Mouse (Mus musculus): ENCODE data around the gene Kcnk13. TPM values are rescaled to one million over a fixed set of nuclear protein-coding genes. Genes with fewer than 3 reads are reported as not detected.

Gene Kcnk13
- polyA plus RNA-seq, 1 experiment from 2014 or later = 1.5 TPM

DNA sequence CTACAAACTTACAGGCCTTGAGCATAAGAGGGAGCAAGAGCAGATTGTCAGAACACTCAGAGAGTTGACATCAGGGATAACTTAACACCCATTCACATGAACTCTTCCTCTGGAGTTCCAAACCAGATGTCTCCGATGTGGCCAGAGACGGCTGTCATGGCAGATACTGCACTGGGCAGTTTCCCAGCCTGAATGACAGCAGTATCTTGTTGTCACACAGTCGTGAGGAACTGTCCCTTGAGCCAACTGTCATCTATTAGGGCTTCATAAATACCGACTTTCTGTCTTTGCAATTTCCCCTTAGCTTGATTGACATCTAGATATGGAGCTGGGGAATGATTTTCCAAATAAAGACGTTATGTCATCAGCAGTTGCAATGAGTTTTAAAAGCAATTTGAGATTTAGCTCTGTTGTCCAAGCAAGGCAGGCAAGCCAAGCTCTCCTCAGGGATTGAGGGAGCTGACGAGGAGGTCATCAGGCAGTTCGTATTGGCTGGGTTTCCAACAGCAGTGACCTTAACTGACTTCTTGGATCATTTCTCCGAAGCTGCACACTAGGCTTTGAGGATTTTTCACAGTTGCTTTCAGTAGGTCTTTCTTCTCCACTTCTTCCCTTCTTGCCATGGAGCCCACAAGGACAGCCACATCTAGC lies 115.5 kb downstream of the Kcnk13 start:
- no peak overlapping the region for H3K4me2 ChIP-seq (ENCODE audit: low read length)
- no peaks in the 10 kb centered on the region for H3K9me3 ChIP-seq (ENCODE audit: control insufficient read depth, low read length)
- H3K4me3 ChIP-seq (ENCODE audit: low read length) = no peak overlapping the region
- no peaks in the 10 kb centered on the region for H3K27me3 ChIP-seq (replicated peaks; ENCODE audit: control insufficient read depth, insufficient read depth, low read length)
- no peak for ATAC-seq
- H3K9ac ChIP-seq (ENCODE audit: low read depth, low read length) = no peak overlapping the region
- H3K27ac ChIP-seq (ENCODE audit: low read depth, low read length) = no peak overlapping the region
- WGBS = 77% methylated on average over 8 of the region's 8 CpGs
- no peaks in the 10 kb centered on the region for H3K4me1 ChIP-seq (ENCODE audit: control insufficient read depth, insufficient read depth, low read depth, low read length)
- no peaks in the 10 kb centered on the region for H3K36me3 ChIP-seq (ENCODE audit: control insufficient read depth, insufficient read depth, low read length)

DNA sequence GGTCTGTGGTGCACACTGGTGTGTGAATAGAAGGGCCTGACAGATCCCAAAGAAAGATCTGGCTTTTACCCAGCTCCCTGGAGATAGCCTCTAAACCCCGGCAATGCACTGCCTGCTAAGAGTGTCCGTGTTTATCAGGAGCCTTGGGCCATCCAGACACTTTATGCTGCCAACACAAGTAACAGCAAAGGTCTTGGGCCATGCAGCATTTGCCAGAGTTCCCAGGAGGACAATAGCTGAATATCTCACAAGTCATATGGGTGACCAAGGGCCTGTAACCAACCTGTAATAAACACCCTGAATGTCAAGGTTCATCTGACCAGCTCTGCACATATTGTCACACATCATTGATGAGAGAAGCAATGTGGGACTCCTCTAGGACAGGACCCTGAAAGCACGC lies 123.7 kb downstream of the Kcnk13 start:
- 68% methylated on average over 3 of the region's 3 CpGs for WGBS
- ATAC-seq = no peak
- Histone ChIP-seq H3K9me3 (ENCODE audit: control insufficient read depth, low read length) (no peaks in the 10 kb centered on the region), H3K27ac (ENCODE audit: low read depth, low read length) (no peak overlapping the region), H3K4me1 (ENCODE audit: control insufficient read depth, insufficient read depth, low read depth, low read length) (no peaks in the 10 kb centered on the region), H3K36me3 (ENCODE audit: control insufficient read depth, insufficient read depth, low read length) (no peaks in the 10 kb centered on the region), H3K9ac (ENCODE audit: low read depth, low read length) (no peak overlapping the region), H3K27me3 (replicated peaks; ENCODE audit: control insufficient read depth, insufficient read depth, low read length) (no peaks in the 10 kb centered on the region), H3K4me2 (ENCODE audit: low read length) (no peak overlapping the region), H3K4me3 (ENCODE audit: low read length) (no peak overlapping the region)

DNA sequence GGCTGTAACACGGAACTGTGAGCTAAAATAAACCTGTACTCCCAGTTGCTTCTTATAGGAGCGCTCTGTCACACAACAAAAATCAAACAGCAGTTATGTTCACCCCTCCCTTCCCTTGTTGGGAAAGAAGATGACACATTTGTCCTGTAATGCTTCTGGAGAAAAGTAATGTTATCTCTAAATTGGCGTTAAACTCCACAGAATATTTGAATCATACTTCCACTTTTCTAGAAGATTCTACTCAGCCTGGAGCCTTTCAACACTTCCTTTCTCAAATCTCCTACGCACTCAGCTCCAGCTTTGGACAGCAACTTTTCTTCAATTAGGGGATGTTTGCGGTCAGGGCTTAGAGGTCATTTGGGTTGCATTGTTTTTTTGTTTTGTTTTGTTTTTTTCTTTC lies 125.0 kb downstream of the Kcnk13 start:
- no peak overlapping the region for H3K9ac ChIP-seq (ENCODE audit: low read depth, low read length)
- no peak overlapping the region for H3K4me2 ChIP-seq (ENCODE audit: low read length)
- H3K27me3 ChIP-seq (replicated peaks; ENCODE audit: control insufficient read depth, insufficient read depth, low read length) = no peaks in the 10 kb centered on the region
- H3K27ac ChIP-seq (ENCODE audit: low read depth, low read length) = no peak overlapping the region
- H3K36me3 ChIP-seq (ENCODE audit: control insufficient read depth, insufficient read depth, low read length) = no peaks in the 10 kb centered on the region
- no peak for ATAC-seq
- no peak overlapping the region for H3K4me3 ChIP-seq (ENCODE audit: low read length)
- H3K4me1 ChIP-seq (ENCODE audit: control insufficient read depth, insufficient read depth, low read depth, low read length) = no peaks in the 10 kb centered on the region
- H3K9me3 ChIP-seq (ENCODE audit: control insufficient read depth, low read length) = no peaks in the 10 kb centered on the region
- 87% methylated on average over 5 of the region's 5 CpGs for WGBS

DNA sequence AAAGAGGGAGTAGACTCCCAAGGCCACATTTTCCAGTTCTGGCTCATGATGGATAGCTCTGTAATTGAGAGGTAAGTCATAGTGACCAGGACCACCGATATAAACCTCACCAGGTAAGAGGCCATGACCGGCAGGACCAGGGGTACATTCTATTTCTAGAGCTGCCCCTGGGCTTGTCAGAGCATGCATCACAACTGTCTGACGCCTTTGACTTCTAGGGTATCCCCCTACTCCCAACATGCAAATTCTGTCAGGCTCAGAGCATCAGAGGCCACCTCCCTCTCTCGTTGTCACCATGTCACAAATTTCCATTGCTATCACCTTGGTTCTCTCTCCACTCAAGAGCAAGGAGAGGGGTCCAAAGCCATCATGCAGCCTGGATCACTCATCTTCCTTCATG lies 126.5 kb downstream of the Kcnk13 start:
- no peak overlapping the region for H3K9ac ChIP-seq (ENCODE audit: low read depth, low read length)
- H3K36me3 ChIP-seq (ENCODE audit: control insufficient read depth, insufficient read depth, low read length) = no peaks in the 10 kb centered on the region
- no peaks in the 10 kb centered on the region for H3K9me3 ChIP-seq (ENCODE audit: control insufficient read depth, low read length)
- 92% methylated on average over 4 of the region's 4 CpGs for WGBS
- no peak overlapping the region for H3K27ac ChIP-seq (ENCODE audit: low read depth, low read length)
- no peak overlapping the region for H3K4me2 ChIP-seq (ENCODE audit: low read length)
- ATAC-seq = no peak
- no peaks in the 10 kb centered on the region for H3K27me3 ChIP-seq (replicated peaks; ENCODE audit: control insufficient read depth, insufficient read depth, low read length)
- H3K4me3 ChIP-seq (ENCODE audit: low read length) = no peak overlapping the region
- H3K4me1 ChIP-seq (ENCODE audit: control insufficient read depth, insufficient read depth, low read depth, low read length) = no peaks in the 10 kb centered on the region

DNA sequence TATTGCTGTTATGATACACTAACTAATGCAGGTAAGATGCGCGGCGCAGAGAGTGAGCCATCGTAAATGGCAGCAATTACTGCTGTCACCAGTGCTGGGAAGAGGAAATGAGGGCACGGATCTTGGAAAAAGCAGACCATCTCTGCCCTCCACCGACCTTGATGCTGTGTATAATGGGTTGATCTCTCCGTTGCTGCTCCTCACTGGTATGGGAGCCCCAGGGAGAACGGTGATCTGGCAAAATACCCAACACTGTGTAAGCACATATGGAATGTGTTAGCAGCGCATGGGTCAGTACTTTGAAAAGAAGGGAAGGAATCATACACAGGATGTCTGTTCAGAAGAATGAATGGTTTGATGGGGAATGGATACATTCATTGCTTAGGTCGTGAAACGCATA lies 128.7 kb downstream of the Kcnk13 start:
- Histone ChIP-seq H3K27me3 (replicated peaks; ENCODE audit: control insufficient read depth, insufficient read depth, low read length) (no peaks in the 10 kb centered on the region), H3K27ac (ENCODE audit: low read depth, low read length) (no peak overlapping the region), H3K9me3 (ENCODE audit: control insufficient read depth, low read length) (no peaks in the 10 kb centered on the region), H3K4me1 (ENCODE audit: control insufficient read depth, insufficient read depth, low read depth, low read length) (no peaks in the 10 kb centered on the region), H3K4me2 (ENCODE audit: low read length) (no peak overlapping the region), H3K36me3 (ENCODE audit: control insufficient read depth, insufficient read depth, low read length) (no peaks in the 10 kb centered on the region), H3K4me3 (ENCODE audit: low read length) (no peak overlapping the region), H3K9ac (ENCODE audit: low read depth, low read length) (no peak overlapping the region)
- 82% methylated on average over 11 of the region's 11 CpGs for WGBS
- no peak for ATAC-seq

DNA sequence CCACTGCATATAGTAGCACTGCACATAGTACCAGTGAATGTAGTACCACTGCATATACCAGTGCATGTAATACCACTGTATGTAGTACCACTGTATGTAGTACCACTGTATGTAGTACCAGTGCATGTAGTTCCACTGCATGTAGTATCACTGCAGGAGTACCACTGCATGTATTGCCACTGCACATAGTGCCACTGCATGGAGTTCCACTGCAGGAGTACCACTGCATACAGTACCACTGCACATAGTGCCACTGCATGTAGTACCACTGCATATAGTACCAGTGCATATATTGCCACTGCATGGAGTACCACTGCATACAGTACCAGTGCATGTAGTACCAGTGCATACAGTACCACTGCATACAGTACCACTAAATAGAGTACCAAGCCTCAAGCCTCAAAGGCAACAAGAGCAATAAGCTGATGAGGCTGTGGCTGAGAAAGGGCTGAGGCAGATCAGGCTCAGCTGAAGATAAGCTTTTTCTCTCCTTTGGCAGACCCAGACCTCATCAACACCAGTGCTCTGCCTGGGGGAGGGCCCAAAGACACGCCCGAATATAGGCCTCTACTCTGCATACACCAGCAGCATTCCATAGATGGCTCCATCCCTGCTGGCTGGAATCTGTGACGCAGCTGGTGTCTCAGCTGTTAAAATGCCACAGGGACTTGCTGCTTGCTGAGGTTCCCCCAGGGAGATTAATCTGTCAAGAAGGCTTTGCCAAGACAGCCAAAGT lies 135.8 kb downstream of the Kcnk13 start:
- Histone ChIP-seq H3K4me1 (ENCODE audit: control insufficient read depth, insufficient read depth, low read depth, low read length) (no peaks in the 10 kb centered on the region), H3K9me3 (ENCODE audit: control insufficient read depth, low read length) (no peaks in the 10 kb centered on the region), H3K36me3 (ENCODE audit: control insufficient read depth, insufficient read depth, low read length) (no peaks in the 10 kb centered on the region), H3K4me3 (ENCODE audit: low read length) (no peak overlapping the region), H3K27ac (ENCODE audit: low read depth, low read length) (no peak overlapping the region), H3K27me3 (replicated peaks; ENCODE audit: control insufficient read depth, insufficient read depth, low read length) (no peaks in the 10 kb centered on the region), H3K9ac (ENCODE audit: low read depth, low read length) (no peak overlapping the region), H3K4me2 (ENCODE audit: low read length) (no peak overlapping the region)
- WGBS = 55% methylated on average over 3 of the region's 3 CpGs
- peak; percentile 30; the same call in 1 of the 2 replicates for ATAC-seq

DNA sequence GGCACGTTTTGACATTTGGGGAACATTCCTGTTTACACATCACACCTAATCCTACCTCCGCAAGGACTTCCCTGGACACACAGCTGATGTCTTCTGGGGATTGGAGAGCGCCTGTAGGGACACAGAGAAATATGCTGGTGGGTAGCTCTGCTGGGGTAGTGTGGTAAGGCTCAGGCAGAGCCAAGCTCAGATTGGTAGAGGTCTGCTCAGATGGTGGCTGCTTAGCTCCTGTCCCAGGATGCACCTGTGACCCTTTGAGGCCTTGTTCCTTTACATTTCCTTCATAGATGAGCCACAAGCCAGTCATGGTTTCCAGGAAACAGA lies 136.4 kb downstream of the Kcnk13 start:
- WGBS = 68% methylated on average over 3 of the region's 3 CpGs
- no peaks in the 10 kb centered on the region for H3K27me3 ChIP-seq (replicated peaks; ENCODE audit: control insufficient read depth, insufficient read depth, low read length)
- no peaks in the 10 kb centered on the region for H3K9me3 ChIP-seq (ENCODE audit: control insufficient read depth, low read length)
- H3K36me3 ChIP-seq (ENCODE audit: control insufficient read depth, insufficient read depth, low read length) = no peaks in the 10 kb centered on the region
- ATAC-seq = no peak
- no peak overlapping the region for H3K9ac ChIP-seq (ENCODE audit: low read depth, low read length)
- no peak overlapping the region for H3K27ac ChIP-seq (ENCODE audit: low read depth, low read length)
- H3K4me1 ChIP-seq (ENCODE audit: control insufficient read depth, insufficient read depth, low read depth, low read length) = no peaks in the 10 kb centered on the region
- H3K4me2 ChIP-seq (ENCODE audit: low read length) = no peak overlapping the region
- no peak overlapping the region for H3K4me3 ChIP-seq (ENCODE audit: low read length)

DNA sequence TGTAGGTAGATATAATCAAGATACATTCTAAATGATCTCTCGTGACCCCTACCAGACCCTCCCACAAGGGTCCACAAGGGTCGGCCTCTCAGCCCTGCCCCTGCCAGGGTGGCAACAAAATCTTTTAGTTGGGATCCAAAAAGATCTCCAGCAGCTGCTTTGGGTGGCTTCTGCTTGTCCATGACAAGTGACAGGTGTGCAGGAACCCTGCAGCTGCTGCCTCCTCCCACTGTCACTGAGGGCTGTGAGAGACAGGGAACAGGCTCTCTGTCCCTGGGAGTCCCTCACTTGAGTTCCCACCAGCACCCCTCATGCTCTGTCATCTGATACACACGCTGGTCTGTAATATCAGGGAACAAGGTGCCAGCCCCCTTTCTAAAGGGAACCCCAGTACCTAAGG lies 137.4 kb downstream of the Kcnk13 start:
- no peak overlapping the region for H3K4me2 ChIP-seq (ENCODE audit: low read length)
- H3K27me3 ChIP-seq (replicated peaks; ENCODE audit: control insufficient read depth, insufficient read depth, low read length) = no peaks in the 10 kb centered on the region
- no peaks in the 10 kb centered on the region for H3K9me3 ChIP-seq (ENCODE audit: control insufficient read depth, low read length)
- no peak overlapping the region for H3K4me3 ChIP-seq (ENCODE audit: low read length)
- H3K4me1 ChIP-seq (ENCODE audit: control insufficient read depth, insufficient read depth, low read depth, low read length) = no peaks in the 10 kb centered on the region
- ATAC-seq = no peak
- 75% methylated on average over 3 of the region's 3 CpGs for WGBS
- no peak overlapping the region for H3K27ac ChIP-seq (ENCODE audit: low read depth, low read length)
- no peaks in the 10 kb centered on the region for H3K36me3 ChIP-seq (ENCODE audit: control insufficient read depth, insufficient read depth, low read length)
- no peak overlapping the region for H3K9ac ChIP-seq (ENCODE audit: low read depth, low read length)

DNA sequence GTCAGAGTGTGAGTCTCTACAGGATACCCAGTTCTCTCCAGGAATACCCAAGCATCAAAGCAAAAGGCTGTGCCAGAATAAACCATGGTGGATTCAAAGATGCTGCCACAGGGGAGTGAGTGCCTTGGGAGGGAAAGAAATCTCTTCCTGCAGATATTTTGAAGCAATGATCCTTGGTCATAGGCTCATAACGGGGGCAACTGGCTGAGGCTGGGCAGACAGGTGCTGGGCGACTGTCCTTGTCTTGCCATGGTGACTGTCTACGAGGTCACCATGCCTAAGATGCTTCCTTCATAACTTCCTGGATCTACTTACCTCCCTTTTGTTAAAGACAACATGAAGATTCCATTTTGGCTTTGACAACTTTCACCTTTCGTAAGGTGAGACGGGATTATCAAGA lies 140.2 kb downstream of the Kcnk13 start:
- H3K4me1 ChIP-seq (ENCODE audit: control insufficient read depth, insufficient read depth, low read depth, low read length) = no peaks in the 10 kb centered on the region
- no peak overlapping the region for H3K9ac ChIP-seq (ENCODE audit: low read depth, low read length)
- H3K9me3 ChIP-seq (ENCODE audit: control insufficient read depth, low read length) = no peaks in the 10 kb centered on the region
- ATAC-seq = no peak
- WGBS = 88% methylated on average over 5 of the region's 5 CpGs
- H3K27ac ChIP-seq (ENCODE audit: low read depth, low read length) = no peak overlapping the region
- H3K36me3 ChIP-seq (ENCODE audit: control insufficient read depth, insufficient read depth, low read length) = no peaks in the 10 kb centered on the region
- H3K4me2 ChIP-seq (ENCODE audit: low read length) = no peak overlapping the region
- H3K27me3 ChIP-seq (replicated peaks; ENCODE audit: control insufficient read depth, insufficient read depth, low read length) = no peaks in the 10 kb centered on the region
- H3K4me3 ChIP-seq (ENCODE audit: low read length) = no peak overlapping the region

Data from hindbrain, embryonic 16.5 days (tissue).